Mouse (Mus musculus) liver, embryonic 14.5 days (tissue): ENCODE data around the gene Zfp385b. TPM values are rescaled to one million over a fixed set of nuclear protein-coding genes. Genes with fewer than 3 reads are reported as not detected.

Experiments
- ATAC-seq: fragments of 200-750 bp; cut with Nextera tagmentation; 2 replicates; pipeline ENCODE4 v1.8.0; 2017; ENCODE audit warnings: moderate number of reproducible peaks, mild to moderate bottlenecking, moderate library complexity; ENCODE audit not compliant: insufficient read depth
- DNase-seq, 3 experiments: peaks; one replicate each; pipeline ENCODE4 v3.0.0-alpha.2; 2012 to 2013; ENCODE audit warnings: low read depth in 3 of 3, low spot score in 3 of 3
- H3K27ac ChIP-seq: fragments of 300-500 bp; sonication (generic); 2 replicates; pipeline ENCODE4 v1.5.1; 2014; ENCODE audit warnings: moderate library complexity, mild to moderate bottlenecking, control low read depth, inconsistent platforms
- H3K27me3 ChIP-seq: fragments of 300-500 bp; sonication (generic); 2 replicates; pipeline ENCODE4 v1.6.1; 2014; ENCODE audit warnings: mild to moderate bottlenecking, low read length, moderate library complexity; ENCODE audit not compliant: control insufficient read depth, insufficient read depth
- H3K36me3 ChIP-seq: fragments of 300-500 bp; sonication (generic); replicated peaks from 2 replicates; pipeline ENCODE4 v1.6.1; 2014; ENCODE audit warnings: low read depth; ENCODE audit not compliant: control insufficient read depth, insufficient read depth
- H3K4me1 ChIP-seq, 2 experiments: fragments of 200-500 bp in 1 of 2; fragments of 300-500 bp in 1 of 2; sonication (generic) in 1 of 2; replicated peaks; 2 replicates each; pipeline ENCODE4 v1.6.1; 2012 to 2014; ENCODE audit warnings: antibody characterized with exemption in 1 of 2, inconsistent platforms in 1 of 2, low read length in 1 of 2; ENCODE audit not compliant: control insufficient read depth in 2 of 2, insufficient read depth in 2 of 2
- H3K4me2 ChIP-seq: fragments of 300-500 bp; sonication (generic); 2 replicates; pipeline ENCODE4 v1.6.1; 2014; ENCODE audit warnings: low read depth, mild to moderate bottlenecking, control low read depth, moderate library complexity
- H3K4me3 ChIP-seq, 2 experiments: fragments of 200-500 bp in 1 of 2; fragments of 300-500 bp in 1 of 2; sonication (generic) in 1 of 2; 2 replicates each; pipeline ENCODE4 v1.5.1; 2012 to 2014; ENCODE audit warnings: low read depth in 2 of 2, low read length in 2 of 2, mild to moderate bottlenecking in 2 of 2, control low read depth in 1 of 2, inconsistent platforms in 1 of 2, moderate library complexity in 1 of 2; ENCODE audit not compliant: insufficient read depth in 1 of 2
- H3K9ac ChIP-seq: fragments of 300-500 bp; sonication (generic); replicated peaks from 2 replicates; pipeline ENCODE4 v1.6.1; 2014; ENCODE audit warnings: mild to moderate bottlenecking, control low read depth, moderate library complexity
- H3K9me3 ChIP-seq: fragments of 300-500 bp; sonication (generic); 2 replicates; pipeline ENCODE4 v1.6.1; 2016; ENCODE audit warnings: low read length, mixed read lengths; ENCODE audit not compliant: control insufficient read depth
- CTCF ChIP-seq: IDR thresholded peaks from 2 replicates; pipeline ENCODE4 v1.5.1; 2016; ENCODE audit warnings: antibody characterized with exemption, low read depth, control low read depth
- EP300 ChIP-seq: IDR thresholded peaks from 2 replicates; pipeline ENCODE4 v1.6.1; 2016; ENCODE audit warnings: antibody characterized with exemption, low read depth
- WGBS: fragments of 180-500 bp; shearing (Covaris S2); extraction: QIAGEN DNeasy Blood & Tissue Kit; methylation state at CpG from one replicate; pipeline ENCODE4 v1.1.7; 2014; ENCODE audit not compliant: insufficient replicate concordance; 5-methylcytosine and 5-hydroxymethylcytosine counted together
- polyA plus RNA-seq, 2 experiments: library from polyadenylated mRNA; depleted of rRNA in 1 of 2; stranded (reverse) in 1 of 2; unstranded in 1 of 2; fragments of >200 nt; fragmentation: Nextera tagmentation in 1 of 2; extraction: Ambion mirVana in 1 of 2; gene quantifications; 2 replicates each; pipeline versions ENCODE4 v1.2.1 to v1.2.3; 2012 to 2014

Gene Zfp385b
- polyA plus RNA-seq, 2 experiments, result 2.8 TPM

DNA sequence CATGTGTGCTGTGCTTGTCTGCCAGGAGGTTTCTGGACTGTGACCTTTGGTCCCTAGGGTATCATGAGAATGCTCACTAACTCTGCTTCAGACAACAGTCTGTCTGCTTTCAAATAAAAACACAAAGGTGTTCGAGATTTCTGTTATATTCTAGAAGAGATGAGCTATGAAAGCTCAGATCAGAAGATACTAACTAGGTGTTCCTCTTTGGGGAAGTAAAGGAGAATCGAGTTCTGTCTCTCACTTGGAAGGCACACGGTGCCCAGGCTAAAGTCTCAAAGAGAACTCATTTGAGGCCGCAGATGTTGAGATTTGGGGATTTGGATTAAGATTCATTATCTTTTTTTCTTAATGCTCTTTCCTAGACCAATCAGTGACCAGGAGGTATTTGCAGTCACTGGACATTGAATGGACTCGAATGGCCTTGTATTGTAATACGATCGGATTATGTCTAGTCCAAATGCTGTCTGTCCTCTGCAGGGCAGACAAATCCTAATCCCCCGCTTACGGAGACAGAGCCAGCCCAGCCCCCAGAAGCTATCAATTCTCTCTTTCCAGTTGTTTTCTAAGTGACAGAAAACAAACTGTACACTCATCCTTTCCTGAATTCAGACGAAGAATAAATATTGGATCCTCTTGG lies 42.3 kb downstream of the Zfp385b start:
- Histone ChIP-seq H3K4me2 (no peak overlapping the region), H3K9ac (no peak overlapping the region), H3K4me1 (no peaks in the 10 kb centered on the region), H3K27ac (no peak overlapping the region), H3K9me3 (no peaks in the 10 kb centered on the region), H3K36me3 (no peaks in the 10 kb centered on the region), H3K4me3 (no peak overlapping the region), H3K27me3 (no peaks in the 10 kb centered on the region)
- TF ChIP-seq CTCF (no peak), EP300 (no peak)
- 71% methylated on average over 10 of the region's 10 CpGs for WGBS
- DNase-seq (no peak), ATAC-seq (no peak)

DNA sequence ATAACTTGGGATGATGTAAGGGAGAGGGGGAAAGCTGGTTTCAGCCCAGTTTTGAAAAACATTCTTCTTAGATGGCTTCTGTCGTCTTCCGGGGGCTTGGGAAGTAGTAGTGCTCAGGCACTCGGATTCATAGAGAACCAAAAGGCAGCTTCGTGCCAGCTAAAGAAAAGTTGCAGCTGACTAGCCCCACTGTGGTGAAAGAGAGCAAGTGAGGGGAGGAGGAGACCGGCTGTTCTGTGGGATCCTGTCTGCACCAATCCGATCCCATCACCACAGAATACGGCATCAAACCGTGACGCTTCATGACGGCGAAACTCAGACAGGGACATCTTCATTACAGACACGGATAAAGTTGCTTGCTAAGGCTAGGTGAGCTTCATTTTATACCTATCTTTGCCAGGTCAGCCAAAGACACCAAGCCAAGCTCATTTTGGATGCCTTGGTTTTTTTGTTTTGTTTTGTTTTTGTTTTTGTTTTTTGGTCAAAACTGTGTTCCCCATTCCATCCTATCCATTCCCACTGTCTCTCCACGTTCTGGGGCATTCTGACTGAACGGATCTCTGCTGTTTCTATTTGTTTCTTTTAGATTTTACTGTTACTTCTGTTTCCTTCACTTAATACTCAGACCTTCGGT lies 44.1 kb downstream of the Zfp385b start:
- Histone ChIP-seq H3K9ac (no peak overlapping the region), H3K27me3 (no peaks in the 10 kb centered on the region), H3K9me3 (no peaks in the 10 kb centered on the region), H3K36me3 (no peaks in the 10 kb centered on the region), H3K4me1 (no peaks in the 10 kb centered on the region), H3K4me3 (no peak overlapping the region), H3K4me2 (no peak overlapping the region), H3K27ac (no peak overlapping the region)
- ATAC-seq, result no peak
- TF ChIP-seq CTCF (no peak), EP300 (no peak)
- 73% methylated on average over 15 of the region's 15 CpGs for WGBS
- no peak for DNase-seq

DNA sequence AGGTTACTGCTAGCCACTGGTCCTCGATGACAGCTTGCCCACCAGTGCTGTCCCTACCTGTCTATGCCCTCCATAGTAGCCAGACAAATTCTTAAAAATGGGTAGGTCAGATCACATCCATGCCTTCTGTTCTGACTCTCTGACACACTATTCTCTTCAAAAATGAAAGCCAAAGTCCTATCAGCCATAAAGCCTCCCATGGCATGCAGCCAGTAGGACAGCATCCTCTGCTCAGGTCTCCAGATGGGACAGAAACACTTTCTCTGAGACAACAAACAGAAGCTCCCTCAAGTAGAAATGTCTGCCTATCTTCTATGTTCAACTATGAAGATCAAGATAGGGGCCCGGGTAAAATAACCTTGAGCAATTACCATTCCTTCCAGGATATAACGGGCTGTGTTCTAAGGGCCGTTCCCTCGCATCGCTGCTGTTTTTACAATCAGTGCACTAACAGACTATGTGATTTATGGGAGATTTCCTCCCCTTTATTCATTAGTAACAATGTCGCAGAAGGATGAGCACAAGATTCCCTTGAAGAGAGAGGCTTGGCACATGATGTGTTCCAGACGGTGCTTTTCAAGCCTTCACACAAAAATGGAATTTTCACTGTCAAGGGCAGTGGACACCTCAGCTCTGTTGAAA lies 49.3 kb downstream of the Zfp385b start:
- Histone ChIP-seq H3K4me1 (no peaks in the 10 kb centered on the region), H3K36me3 (no peaks in the 10 kb centered on the region), H3K9me3 (no peaks in the 10 kb centered on the region), H3K4me2 (no peak overlapping the region), H3K4me3 (no peak overlapping the region), H3K9ac (no peak overlapping the region), H3K27me3 (no peaks in the 10 kb centered on the region), H3K27ac (no peak overlapping the region)
- WGBS, result 67% methylated on average over 8 of the region's 8 CpGs
- TF ChIP-seq CTCF (no peak), EP300 (no peak)
- ATAC-seq, result no peak
- DNase-seq, result no peak

DNA sequence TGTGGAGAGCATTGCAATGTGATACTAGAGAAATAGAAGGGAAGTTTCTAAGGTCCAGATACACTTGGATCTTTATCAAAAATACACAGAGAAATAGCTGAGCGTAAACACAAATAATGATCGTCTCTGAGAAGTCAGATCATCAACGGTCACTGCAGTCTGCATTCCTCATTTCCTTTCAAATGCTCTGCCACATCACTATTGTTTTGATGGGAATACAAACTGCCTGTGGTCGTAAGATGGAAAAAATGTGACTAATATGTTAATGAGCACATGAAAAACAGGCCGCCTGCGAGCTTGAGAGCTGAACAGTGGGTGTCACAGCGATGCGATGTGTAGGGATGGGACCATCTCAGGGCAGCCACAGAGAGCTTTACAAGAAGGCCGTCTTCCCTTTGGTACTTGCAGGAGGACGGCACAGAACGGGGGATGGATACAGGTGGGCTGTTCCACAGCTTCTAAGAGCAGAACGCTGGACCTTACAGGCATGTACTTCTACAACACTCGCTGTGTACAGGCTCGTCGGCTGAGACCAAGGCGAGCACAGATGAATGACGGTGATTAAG lies 51.0 kb downstream of the Zfp385b start:
- H3K36me3 ChIP-seq, result no peaks in the 10 kb centered on the region
- ATAC-seq (no peak), DNase-seq (no peak)
- H3K4me2 ChIP-seq, result no peak overlapping the region
- H3K9me3 ChIP-seq, result no peaks in the 10 kb centered on the region
- no peak overlapping the region for H3K9ac ChIP-seq
- no peak overlapping the region for H3K4me3 ChIP-seq
- H3K27me3 ChIP-seq, result no peaks in the 10 kb centered on the region
- H3K4me1 ChIP-seq, result no peaks in the 10 kb centered on the region
- no peak overlapping the region for H3K27ac ChIP-seq
- TF ChIP-seq CTCF, result no peak
- TF ChIP-seq EP300, result no peak
- WGBS, result 73% methylated on average over 17 of the region's 17 CpGs

DNA sequence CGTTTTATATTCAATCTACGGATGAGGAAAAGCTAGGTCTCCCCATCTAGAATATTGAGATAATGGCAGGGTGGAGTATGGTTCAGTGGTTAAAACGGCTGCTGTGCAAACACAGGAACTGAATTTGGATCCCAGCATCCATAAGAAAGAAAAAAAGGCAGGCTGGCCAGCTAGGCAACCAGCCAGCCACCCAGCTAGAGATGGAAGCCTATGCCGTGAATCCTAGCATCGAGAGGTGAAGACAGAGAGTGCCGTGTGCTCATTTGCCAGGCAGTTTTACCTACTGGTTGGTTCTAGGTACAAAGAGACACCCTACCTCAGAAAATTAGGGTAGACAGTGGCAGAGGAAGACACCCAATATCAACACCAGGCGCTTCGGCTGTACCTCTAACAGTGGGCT lies 57.5 kb downstream of the Zfp385b start:
- WGBS, result 69% methylated on average over 8 of the region's 8 CpGs
- H3K27me3 ChIP-seq, result no peaks in the 10 kb centered on the region
- no peaks in the 10 kb centered on the region for H3K4me1 ChIP-seq
- H3K4me3 ChIP-seq, result no peak overlapping the region
- H3K27ac ChIP-seq, result no peak overlapping the region
- H3K9ac ChIP-seq, result no peak overlapping the region
- H3K4me2 ChIP-seq, result no peak overlapping the region
- H3K9me3 ChIP-seq, result no peaks in the 10 kb centered on the region
- DNase-seq (no peak), ATAC-seq (no peak)
- H3K36me3 ChIP-seq, result no peaks in the 10 kb centered on the region
- TF ChIP-seq EP300, result no peak
- no peak for TF ChIP-seq CTCF
